Mouse (Mus musculus) CH12.LX (cell line): Measurements from ENCODE around the gene Trmt112. TPM values are rescaled to one million over a fixed set of nuclear protein-coding genes. Genes with fewer than 3 reads are reported as not detected.

Experiments
- DNase-seq: peaks from one replicate; pipeline ENCODE4 v3.0.0-alpha.2; 2013; ENCODE audit errors: extremely low read depth
- H3K27ac ChIP-seq: 2 replicates; pipeline ENCODE4 v1.5.1; 2012; ENCODE audit warnings: low read depth, mild to moderate bottlenecking, control low read depth, moderate library complexity; ENCODE audit not compliant: insufficient read depth
- H3K27me3 ChIP-seq: replicated peaks from 2 replicates; pipeline ENCODE3; 2012; ENCODE audit warnings: inconsistent platforms
- H3K36me3 ChIP-seq, 2 experiments: replicated peaks in 1 of 2; 2 replicates each; pipeline versions ENCODE3 to v1.6.1; 2012; ENCODE audit warnings: inconsistent platforms in 1 of 2, low read length in 1 of 2, mild to moderate bottlenecking in 1 of 2, mixed read lengths in 1 of 2, moderate library complexity in 1 of 2; ENCODE audit not compliant: control insufficient read depth in 1 of 2, insufficient read depth in 1 of 2
- H3K4me1 ChIP-seq, 2 experiments: 2 replicates each; pipeline ENCODE4 v1.6.1; 2012; ENCODE audit warnings: inconsistent platforms in 1 of 2, moderate library complexity in 1 of 2; ENCODE audit not compliant: insufficient read depth in 2 of 2, control insufficient read depth in 1 of 2
- H3K4me2 ChIP-seq: 2 replicates; pipeline ENCODE4 v1.6.1; 2012; ENCODE audit warnings: low read depth, mild to moderate bottlenecking, control low read depth; ENCODE audit not compliant: poor library complexity, insufficient read depth, severe bottlenecking
- H3K4me3 ChIP-seq, 3 experiments: fragments of 150-350 bp in 1 of 3; sonication (generic) in 1 of 3; replicated peaks in 1 of 3; 2 replicates each; pipeline versions ENCODE3 to v1.5.1; 2011 to 2012; ENCODE audit warnings: low read depth in 2 of 3, low read length in 2 of 3, mild to moderate bottlenecking in 2 of 3, moderate library complexity in 2 of 3, control low read depth in 1 of 3, improper control_type of control experiment in 1 of 3, inconsistent platforms in 1 of 3, mixed read lengths in 1 of 3; ENCODE audit not compliant: poor library complexity in 1 of 3
- H3K79me2 ChIP-seq: replicated peaks from 2 replicates; pipeline ENCODE4 v1.6.1; 2012; ENCODE audit warnings: mild to moderate bottlenecking, moderate library complexity; ENCODE audit not compliant: control insufficient read depth, poor library complexity, insufficient read depth, severe bottlenecking; ENCODE audit errors: extremely low read depth
- H3K9ac ChIP-seq: 2 replicates; pipeline ENCODE4 v1.6.1; 2012; ENCODE audit warnings: low read depth, mild to moderate bottlenecking, control low read depth, moderate library complexity; ENCODE audit not compliant: insufficient read depth
- H3K9me3 ChIP-seq: replicated peaks from 2 replicates; pipeline ENCODE3; 2012; ENCODE audit warnings: low read length, inconsistent platforms, mixed read lengths
- BHLHE40 ChIP-seq: IDR thresholded peaks from 2 replicates; pipeline ENCODE4 v1.6.1; 2011; ENCODE audit warnings: mild to moderate bottlenecking, low read depth, low read length, improper control_type of control experiment
- CHD1 ChIP-seq: IDR thresholded peaks from 2 replicates; pipeline ENCODE4 v1.6.1; 2012; ENCODE audit warnings: low read depth, low read length, improper control_type of control experiment, inconsistent platforms
- CHD2 ChIP-seq: IDR thresholded peaks from 2 replicates; pipeline ENCODE4 v1.6.1; 2011; ENCODE audit warnings: low read length, improper control_type of control experiment
- CTCF ChIP-seq, 2 experiments: IDR thresholded peaks in 1 of 2; conservative IDR thresholded peaks in 1 of 2; 2 replicates each; pipeline ENCODE4 v1.5.1; 2011 to 2012; ENCODE audit warnings: low read depth in 2 of 2, low read length in 2 of 2, improper control_type of control experiment in 1 of 2, inconsistent platforms in 1 of 2, mild to moderate bottlenecking in 1 of 2, moderate library complexity in 1 of 2
- E2F4 ChIP-seq: IDR thresholded peaks from 2 replicates; pipeline ENCODE4 v1.6.1; 2011; ENCODE audit warnings: low read depth, low read length, improper control_type of control experiment; ENCODE audit not compliant: insufficient replicate concordance
- ELF1 ChIP-seq: IDR thresholded peaks from 2 replicates; pipeline ENCODE4 v1.6.1; 2014; ENCODE audit warnings: low read depth, mild to moderate bottlenecking, inconsistent platforms, low read length, improper control_type of control experiment
- EP300 ChIP-seq: IDR thresholded peaks from 2 replicates; pipeline ENCODE4 v1.6.1; 2011; ENCODE audit warnings: low read length, improper control_type of control experiment
- ETS1 ChIP-seq: conservative IDR thresholded peaks from 2 replicates; pipeline ENCODE4 v1.6.1; 2012; ENCODE audit warnings: low read depth, mild to moderate bottlenecking, inconsistent platforms, low read length, improper control_type of control experiment, moderate library complexity
- GABPA ChIP-seq: IDR thresholded peaks from 2 replicates; pipeline ENCODE4 v1.6.1; 2012; ENCODE audit warnings: low read depth, low read length, improper control_type of control experiment, inconsistent platforms; ENCODE audit not compliant: insufficient replicate concordance
- HCFC1 ChIP-seq: IDR thresholded peaks from 2 replicates; pipeline ENCODE4 v1.6.1; 2012; ENCODE audit warnings: low read depth, mild to moderate bottlenecking, inconsistent platforms, low read length, improper control_type of control experiment
- IRF4 ChIP-seq: IDR thresholded peaks from 2 replicates; pipeline ENCODE4 v1.6.1; 2014; ENCODE audit warnings: low read depth, mild to moderate bottlenecking, inconsistent platforms, low read length, improper control_type of control experiment
- JUN ChIP-seq: IDR thresholded peaks from 2 replicates; pipeline ENCODE4 v1.6.1; 2011; ENCODE audit warnings: low read depth, mild to moderate bottlenecking, low read length, improper control_type of control experiment, moderate library complexity; ENCODE audit not compliant: insufficient read depth
- JUND ChIP-seq: conservative IDR thresholded peaks from 2 replicates; pipeline ENCODE4 v1.6.1; 2011; ENCODE audit warnings: low read depth, low read length, improper control_type of control experiment
- KAT2A ChIP-seq: IDR thresholded peaks from 2 replicates; pipeline ENCODE4 v1.6.1; 2012; ENCODE audit warnings: low read length, improper control_type of control experiment, inconsistent platforms; ENCODE audit not compliant: insufficient replicate concordance
- MAFK ChIP-seq: IDR thresholded peaks from 2 replicates; pipeline ENCODE4 v1.6.1; 2011; ENCODE audit warnings: low read length, improper control_type of control experiment; ENCODE audit not compliant: insufficient replicate concordance
- MAX ChIP-seq: IDR thresholded peaks from 2 replicates; pipeline ENCODE4 v1.6.1; 2011; ENCODE audit warnings: low read length, improper control_type of control experiment
- MAZ ChIP-seq: IDR thresholded peaks from 2 replicates; pipeline ENCODE4 v1.6.1; 2012; ENCODE audit warnings: low read depth, mild to moderate bottlenecking, inconsistent platforms, low read length, improper control_type of control experiment, moderate library complexity
- MEF2A ChIP-seq: IDR thresholded peaks from 2 replicates; pipeline ENCODE4 v1.6.1; 2014; ENCODE audit warnings: low read depth, mild to moderate bottlenecking, inconsistent platforms, low read length, improper control_type of control experiment, borderline replicate concordance
- MXI1 ChIP-seq: IDR thresholded peaks from 2 replicates; pipeline ENCODE4 v1.6.1; 2011; ENCODE audit warnings: mild to moderate bottlenecking, low read depth, low read length, improper control_type of control experiment
- MYC ChIP-seq: IDR thresholded peaks from 2 replicates; pipeline ENCODE4 v1.6.1; 2011; ENCODE audit warnings: low read depth, mild to moderate bottlenecking, improper control_type of control experiment, low read length
- NELFE ChIP-seq: IDR thresholded peaks from 2 replicates; pipeline ENCODE4 v1.6.1; 2011; ENCODE audit warnings: low read depth, low read length, improper control_type of control experiment
- NRF1 ChIP-seq: IDR thresholded peaks from 2 replicates; pipeline ENCODE4 v1.6.1; 2014; ENCODE audit warnings: low read depth, mild to moderate bottlenecking, inconsistent platforms, low read length, improper control_type of control experiment, moderate library complexity
- PAX5 ChIP-seq: IDR thresholded peaks from 2 replicates; pipeline ENCODE4 v1.6.1; 2012; ENCODE audit warnings: low read length, inconsistent platforms, mixed read lengths
- POLR2A ChIP-seq: IDR thresholded peaks from 2 replicates; pipeline ENCODE4 v1.6.1; 2011; ENCODE audit warnings: low read depth, mild to moderate bottlenecking, improper control_type of control experiment, low read length
- POLR2AphosphoS2 ChIP-seq: IDR thresholded peaks from 2 replicates; pipeline ENCODE4 v1.6.1; 2011; ENCODE audit warnings: low read depth, low read length, improper control_type of control experiment
- RAD21 ChIP-seq: IDR thresholded peaks from 2 replicates; pipeline ENCODE4 v1.6.1; 2011; ENCODE audit warnings: low read depth, mild to moderate bottlenecking, low read length, improper control_type of control experiment, moderate library complexity
- RCOR1 ChIP-seq: conservative IDR thresholded peaks from 2 replicates; pipeline ENCODE4 v1.6.1; 2012; ENCODE audit warnings: low read depth, mild to moderate bottlenecking, inconsistent platforms, low read length, improper control_type of control experiment
- SIN3A ChIP-seq: IDR thresholded peaks from 2 replicates; pipeline ENCODE4 v1.6.1; 2012; ENCODE audit warnings: low read length, improper control_type of control experiment, inconsistent platforms
- SMC3 ChIP-seq: IDR thresholded peaks from 2 replicates; pipeline ENCODE4 v1.6.1; 2011; ENCODE audit warnings: low read depth, low read length, improper control_type of control experiment
- TBP ChIP-seq: conservative IDR thresholded peaks from 2 replicates; pipeline ENCODE4 v1.6.1; 2011; ENCODE audit warnings: low read depth, low read length, improper control_type of control experiment
- TCF12 ChIP-seq: IDR thresholded peaks from 2 replicates; pipeline ENCODE4 v1.6.1; 2014; ENCODE audit warnings: low read depth, mild to moderate bottlenecking, inconsistent platforms, low read length, improper control_type of control experiment
- UBTF ChIP-seq: IDR thresholded peaks from 2 replicates; pipeline ENCODE4 v1.6.1; 2012; ENCODE audit warnings: low read depth, mild to moderate bottlenecking, inconsistent platforms, low read length, improper control_type of control experiment, moderate library complexity
- USF1 ChIP-seq: IDR thresholded peaks from 2 replicates; pipeline ENCODE4 v1.6.1; 2014; ENCODE audit warnings: low read depth, mild to moderate bottlenecking, inconsistent platforms, low read length, improper control_type of control experiment
- USF2 ChIP-seq: conservative IDR thresholded peaks from 2 replicates; pipeline ENCODE4 v1.6.1; 2011; ENCODE audit warnings: low read depth, low read length, improper control_type of control experiment
- ZC3H11A ChIP-seq: IDR thresholded peaks from 2 replicates; pipeline ENCODE4 v1.6.1; 2012; ENCODE audit warnings: low read depth, mild to moderate bottlenecking, inconsistent platforms, low read length, improper control_type of control experiment
- ZKSCAN1 ChIP-seq: IDR thresholded peaks from 2 replicates; pipeline ENCODE4 v1.6.1; 2012; ENCODE audit warnings: low read depth, inconsistent platforms, low read length, improper control_type of control experiment, borderline replicate concordance
- ZMIZ1 ChIP-seq: IDR thresholded peaks from 2 replicates; pipeline ENCODE4 v1.6.1; 2012; ENCODE audit warnings: low read depth, mild to moderate bottlenecking, inconsistent platforms, low read length, improper control_type of control experiment
- ZNF384 ChIP-seq: IDR thresholded peaks from 2 replicates; pipeline ENCODE4 v1.6.1; 2012; ENCODE audit warnings: low read depth, low read length, improper control_type of control experiment, inconsistent platforms
- dilution Hi-C: fragments of 300-500 bp; cut with MboI; formaldehyde crosslinking; loops from 2 replicates; pipeline ENCODE4 v1.14.3; 2020; ENCODE audit warnings: low sequenced_read_pairs; ENCODE audit not compliant: extremely low pct_unique_long_range_greater_than_20kb, extremely low pct_ligation_motif_present
- in situ Hi-C: fragments of 300-500 bp; cut with MboI; formaldehyde crosslinking; loops from 3 replicates; pipeline ENCODE4 v1.14.3; 2019; ENCODE audit warnings: low sequenced_read_pairs, low pct_ligation_motif_present, low pct_unique_long_range_greater_than_20kb, mixed read lengths
- polyA plus RNA-seq: library from polyadenylated mRNA; unstranded; fragments of >175 nt; gene quantifications from 2 replicates; pipeline ENCODE4 v1.2.1, GENCODE M21; 2012; ENCODE audit warnings: low read depth; ENCODE audit not compliant: insufficient read length
- total RNA-seq, 2 experiments: library from RNA; depleted of rRNA; stranded (reverse); fragments of 300-350 nt in 1 of 2; fragments of >200 nt in 1 of 2; gene quantifications; 2 replicates each; pipeline ENCODE4 v1.2.3; 2012 to 2014

Gene Trmt112
- total and polyA plus RNA-seq, 3 experiments = 97.9 to 212 (median 198) TPM

DNA sequence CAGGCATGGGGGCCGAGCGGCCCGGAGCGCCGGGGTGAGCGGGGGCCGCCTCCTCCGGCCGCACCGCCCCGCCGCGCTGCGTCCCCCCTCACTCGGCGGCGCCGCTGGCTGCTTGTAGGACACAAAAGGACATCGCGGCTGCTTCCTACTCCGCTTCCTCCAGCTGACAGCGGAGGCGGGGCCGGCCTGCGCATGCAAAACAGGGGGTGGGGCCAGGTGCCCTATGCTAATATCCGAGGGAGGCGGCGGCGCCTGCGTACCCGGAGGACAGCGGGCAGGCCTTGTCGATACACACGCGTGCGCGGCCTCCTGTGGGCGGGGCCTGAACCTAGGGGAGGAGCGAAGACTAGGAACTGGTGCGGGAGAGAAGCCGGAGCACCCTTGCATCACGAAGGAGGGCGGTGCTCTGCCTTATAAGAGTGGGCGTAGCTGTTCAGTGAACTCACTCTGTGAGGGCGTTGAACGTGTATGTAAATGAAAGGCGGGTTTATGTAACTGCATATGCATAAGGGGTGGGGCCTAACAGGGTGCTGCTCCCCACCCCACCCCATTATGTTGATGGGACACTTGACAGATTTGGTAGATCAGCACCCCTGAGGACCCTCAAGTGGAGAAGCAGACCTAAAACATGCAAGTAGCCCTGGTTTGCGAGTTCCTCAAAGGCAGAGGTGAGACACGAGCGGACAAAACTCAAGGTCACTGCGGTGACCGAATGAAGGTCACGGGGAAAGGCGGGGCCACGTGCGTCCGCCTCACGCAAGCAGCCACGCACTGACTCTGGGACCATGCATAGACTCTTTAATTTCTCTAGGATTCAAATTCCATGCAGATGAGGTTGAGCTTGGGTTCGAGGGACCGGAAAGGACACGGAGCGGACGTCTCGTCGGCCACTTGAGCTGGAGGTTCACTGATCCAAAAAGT is 12.4 kb downstream of the Trmt112 start, which contains the start of gene Esrra:
Gene Esrra, minus strand, starts transcription at position 167 of the 921 bp plus-strand sequence.
- Histone ChIP-seq H3K9ac (peak within 1 kb of the TSS; percentile 81), H3K4me3 (peak within 1 kb of the TSS; percentile 74 to 90 (median 78)), H3K36me3 (peaks cover 0 to 25% of the 10 kb centered on the region in 2 experiments), H3K4me2 (peak within 1 kb of the TSS; percentile 92), H3K27ac (peak within 1 kb of the TSS; percentile 21; the same call in 1 of the 2 replicates), H3K4me1 (peaks cover 11 to 32% of the 10 kb centered on the region in 2 experiments), H3K27me3 (peaks cover 3% of the 10 kb centered on the region), H3K79me2 (0 out of 2 replicates have a peak, but pooled peaks cover 3% of the 10 kb centered on the region), H3K9me3 (no peaks in the 10 kb centered on the region)
- TF ChIP-seq SMC3 = no peak
- peak; percentile 64 for TF ChIP-seq POLR2A
- peak; percentile 91 for TF ChIP-seq BHLHE40
- peak; percentile 90 for TF ChIP-seq MAX
- TF ChIP-seq PAX5 = no peak
- TF ChIP-seq POLR2AphosphoS2 = no peak
- no peak for TF ChIP-seq ZMIZ1
- no peak for TF ChIP-seq JUN
- TF ChIP-seq ZKSCAN1 = no peak
- no peak for TF ChIP-seq CTCF (conservative IDR thresholded peaks at IDR 0.05 in 1 of 2, IDR thresholded peaks at IDR 0.05 in 1 of 2; ENCODE audit: low read depth in 2 of 2, low read length in 2 of 2)
- TF ChIP-seq MEF2A = no peak
- TF ChIP-seq EP300 = no peak
- TF ChIP-seq TCF12 = 0 out of 2 replicates have a peak, but pooled peaks have one; percentile 29
- TF ChIP-seq USF1 = peak; percentile 32; the same call in 1 of the 2 replicates
- TF ChIP-seq MAFK = no peak
- peak; percentile 92 for TF ChIP-seq MAZ
- TF ChIP-seq NELFE = no peak; the same call in 1 of the 2 replicates
- TF ChIP-seq UBTF = no peak
- TF ChIP-seq MXI1 = peak; percentile 70
- no peak for TF ChIP-seq RAD21
- no peak for TF ChIP-seq CHD1
- no peak for TF ChIP-seq JUND
- TF ChIP-seq CHD2 = no peak
- peak; percentile 95 for TF ChIP-seq SIN3A
- TF ChIP-seq RCOR1 = no peak
- TF ChIP-seq KAT2A = 0 out of 2 replicates have a peak, but pooled peaks have one; percentile 34
- peak; percentile 49 for TF ChIP-seq ETS1
- TF ChIP-seq MYC = peak; percentile 89
- TF ChIP-seq TBP = peak; percentile 92
- no peak for TF ChIP-seq GABPA
- TF ChIP-seq IRF4 = no peak
- TF ChIP-seq NRF1 = peak; percentile 99
- TF ChIP-seq USF2 = no peak
- TF ChIP-seq ZNF384 = no peak
- TF ChIP-seq HCFC1 = peak; percentile 10; the same call in 1 of the 2 replicates
- no peak for TF ChIP-seq ZC3H11A
- peak; percentile 83 for TF ChIP-seq ELF1
- TF ChIP-seq E2F4 = no peak
- DNase-seq = peak; percentile 100
- in situ Hi-C loops = loop anchor here (5.0 kb wide), 1 partner anchor 50 kb away; no protein-coding TSS in a partner anchor
- dilution Hi-C loops = no loop called here
